Mouse (Mus musculus): ENCODE results near the gene Cox7a1.
"Not testable (repeated sequence)": the region's sequence is repeated elsewhere in the genome, so short reads cannot be mapped to it uniquely, and the experiment has no call there.

The Cox7a1 gene

DNA sequence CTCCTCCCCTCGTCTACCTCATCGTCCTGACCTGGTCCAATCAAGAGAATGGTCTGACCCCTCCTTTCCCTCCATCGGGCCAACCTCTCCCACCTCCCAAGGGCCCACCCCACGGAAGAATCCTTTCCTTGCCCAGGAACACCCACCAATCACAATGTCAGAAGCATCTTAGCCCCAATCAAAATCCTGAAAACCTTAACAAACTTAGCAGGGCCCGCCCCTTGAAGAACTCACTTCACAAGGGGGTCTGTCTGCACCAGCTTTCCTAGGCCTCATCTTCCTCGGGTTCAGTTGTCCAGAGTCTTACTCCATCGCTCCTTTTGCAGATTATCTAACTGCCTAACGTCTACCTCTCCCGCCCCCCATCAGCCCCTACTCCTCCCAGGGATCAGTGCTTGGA lies 9.1 kb downstream of the Cox7a1 start:
- no peak for DNase-seq (ENCODE audit: low read depth, low spot score)

GRCm38 (mm10) chr7:30193581-30194100 lies 9.7 kb downstream of the Cox7a1 start:
- DNase-seq (ENCODE audit: low read depth, low spot score), result peak; percentile 60

DNA sequence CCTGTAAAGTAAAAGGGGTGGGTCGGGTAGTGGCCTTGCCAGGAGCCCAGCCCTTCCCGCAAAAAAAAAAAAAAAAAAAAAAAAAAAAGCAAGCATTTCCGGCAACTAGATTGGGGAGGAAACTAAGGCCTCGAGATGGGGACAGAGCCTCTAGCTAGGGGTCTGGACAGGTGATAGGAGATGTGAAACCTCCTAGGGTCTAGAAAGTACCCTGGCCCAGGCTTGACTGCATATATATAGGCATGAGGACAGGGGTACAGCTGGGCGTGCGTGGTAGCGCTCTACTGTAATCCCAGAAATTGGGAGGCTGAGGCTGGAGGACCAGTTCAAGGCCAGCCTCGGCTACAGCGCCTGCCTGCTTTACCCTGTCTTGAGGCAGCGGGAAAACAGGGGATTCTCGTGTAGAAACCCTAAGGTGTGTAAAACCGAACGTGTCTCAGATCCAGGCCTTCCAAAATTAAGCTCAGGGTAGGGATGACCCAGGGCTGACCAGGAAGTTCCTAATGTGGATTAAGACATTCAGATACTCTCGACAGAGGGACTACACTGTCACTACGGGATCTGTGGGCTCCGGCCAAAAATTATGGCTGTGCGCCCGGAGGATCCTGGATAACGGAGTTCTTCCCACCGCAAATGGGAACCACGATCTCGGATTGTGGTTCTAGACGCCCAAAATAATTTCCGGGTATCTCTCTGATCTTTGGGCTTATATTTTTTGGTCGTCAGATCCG lies 10.3 kb downstream of the Cox7a1 start:
- DNase-seq (ENCODE audit: low read depth, low spot score), result no peak

- peak; percentile 98 for DNase-seq (ENCODE audit: low read depth, low spot score)
Measured at GRCm38 (mm10) chr7:30194884-30195283, 10.9 kb downstream of the Cox7a1 start.

GRCm38 (mm10) chr7:30195461-30195860 lies 11.5 kb downstream of the Cox7a1 start:
- no peak for DNase-seq (ENCODE audit: low read depth, low spot score)

- no peak for DNase-seq (ENCODE audit: low read depth, low spot score)
Measured at GRCm38 (mm10) chr7:30196171-30196570, 12.2 kb downstream of the Cox7a1 start.

- no peak for DNase-seq (ENCODE audit: low read depth, low spot score)
Measured at GRCm38 (mm10) chr7:30197592-30198129, 13.7 kb downstream of the Cox7a1 start.

DNA sequence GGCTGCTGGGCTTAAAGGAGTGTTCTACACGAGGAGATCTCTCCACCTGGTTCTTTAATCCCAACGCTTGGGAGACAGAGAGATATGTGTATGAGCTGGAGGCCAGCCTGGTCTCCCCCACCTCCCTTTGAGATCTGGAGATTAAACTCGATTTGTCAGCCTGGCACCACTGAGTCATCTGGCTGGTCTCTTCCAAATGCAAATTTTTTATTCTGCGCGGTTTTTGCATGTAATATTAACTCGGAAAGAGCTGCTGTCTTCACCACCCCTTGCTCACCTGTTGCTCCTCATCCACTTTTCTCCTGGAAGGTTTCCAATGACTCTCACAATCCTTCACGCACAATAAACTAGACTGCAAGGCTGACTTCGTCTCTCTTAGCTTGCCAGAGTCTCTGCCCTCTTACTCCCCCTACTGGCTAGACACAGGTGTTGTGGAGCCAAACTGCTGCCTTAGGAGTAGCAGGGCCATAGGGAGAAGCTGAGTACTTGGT lies 14.6 kb downstream of the Cox7a1 start, which contains the start of gene Capns1:
TSS of gene Capns1 (minus strand) at position 331 of the 491 bp plus-strand sequence.
- DNase-seq (ENCODE audit: low read depth, low spot score), result peak; percentile 78

GRCm38 (mm10) chr7:30199498-30200139 lies 15.7 kb downstream of the Cox7a1 start:
- DNase-seq (ENCODE audit: low read depth, low spot score), result no peak

- no peak for DNase-seq (ENCODE audit: low read depth, low spot score)
Measured at GRCm38 (mm10) chr7:30200200-30200599, 16.3 kb downstream of the Cox7a1 start.

DNA sequence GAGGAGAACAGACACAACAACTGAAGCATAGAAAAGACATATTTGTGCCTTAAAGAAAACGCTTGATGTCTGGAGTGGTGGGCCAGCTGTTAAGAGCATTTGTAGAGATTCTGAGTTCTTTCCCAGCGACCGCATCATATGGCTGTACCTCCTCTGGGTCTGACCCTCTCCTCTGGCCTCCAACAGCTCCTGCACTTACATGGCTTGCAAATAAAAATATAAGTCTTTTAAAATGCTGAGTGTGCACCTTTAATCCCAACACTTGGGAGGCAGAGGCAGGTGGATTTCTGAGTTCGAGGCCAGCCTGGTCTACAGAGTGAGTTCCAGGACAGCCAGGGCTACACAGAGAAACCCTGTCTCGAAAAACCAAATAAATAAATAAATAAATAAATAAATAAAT lies 16.7 kb downstream of the Cox7a1 start:
- not testable (repeated sequence) for DNase-seq (ENCODE audit: low read depth, low spot score)

DNA sequence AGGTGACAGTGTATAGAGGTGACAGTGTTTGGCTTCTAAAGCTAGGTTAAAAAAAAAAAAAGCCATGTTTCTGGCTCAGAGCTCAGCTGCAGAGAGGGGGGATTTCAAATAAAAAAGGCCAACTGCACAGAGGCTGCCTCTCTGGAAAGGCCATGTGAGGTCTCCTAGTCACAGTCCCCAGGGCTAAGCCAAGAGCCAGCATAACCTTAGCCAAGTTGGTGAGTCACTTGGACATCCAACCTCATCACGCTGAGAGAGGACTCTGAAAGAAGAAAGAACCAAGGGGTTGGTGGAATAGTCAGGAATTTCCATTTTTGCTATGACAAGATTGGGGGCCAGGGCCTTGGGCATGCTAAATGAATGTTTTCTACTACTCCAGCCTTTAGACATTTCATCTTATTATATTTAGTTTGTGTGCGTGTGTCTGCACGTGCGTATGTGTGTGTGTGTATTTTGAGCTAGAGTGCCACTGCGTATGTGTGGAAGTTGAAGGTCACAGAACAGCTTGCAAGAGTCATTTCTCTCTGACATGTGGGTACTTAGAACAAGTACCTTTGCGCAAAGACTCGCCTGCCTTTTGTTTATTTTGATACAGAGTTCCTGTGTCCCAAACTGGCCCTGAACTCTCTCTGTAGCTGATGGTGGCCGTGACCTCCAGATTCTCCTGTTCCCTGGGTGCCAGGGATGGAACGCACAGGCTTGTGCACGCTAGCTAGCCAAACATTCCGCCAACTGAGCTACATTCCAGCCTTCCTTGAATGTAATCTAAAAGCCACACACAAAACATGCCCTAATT lies 19.1 kb downstream of the Cox7a1 start:
- DNase-seq (ENCODE audit: low read depth, low spot score), result peak; percentile 89

GRCm38 (mm10) chr7:30204380-30204779 lies 20.4 kb downstream of the Cox7a1 start:
- DNase-seq (ENCODE audit: low read depth, low spot score), result no peak

GRCm38 (mm10) chr7:30205383-30205782 lies 21.4 kb downstream of the Cox7a1 start:
- DNase-seq (ENCODE audit: low read depth, low spot score), result peak; percentile 70

DNA sequence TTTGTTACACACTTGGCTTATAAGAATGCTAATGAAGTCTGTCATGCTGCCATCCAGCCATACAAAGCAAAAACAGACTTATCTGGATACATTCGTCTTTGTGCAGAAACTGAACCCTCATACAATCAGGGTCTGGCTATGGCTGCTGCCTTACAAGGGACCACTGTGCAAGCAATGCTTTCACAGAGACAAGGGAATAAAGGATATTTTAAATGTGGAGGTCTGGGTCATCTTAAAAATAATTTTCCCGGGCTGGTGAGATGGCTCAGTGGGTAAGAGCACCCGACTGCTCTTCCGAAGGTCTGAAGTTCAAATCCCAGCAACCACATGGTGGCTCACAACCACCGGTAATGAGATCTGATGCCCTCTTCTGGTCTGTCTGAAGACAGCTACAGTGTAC lies 22.4 kb downstream of the Cox7a1 start:
- DNase-seq (ENCODE audit: low read depth, low spot score), result not testable (repeated sequence)

- no peak for DNase-seq (ENCODE audit: low read depth, low spot score)
Measured at GRCm38 (mm10) chr7:30211025-30211424, 27.1 kb downstream of the Cox7a1 start.

- no peak for DNase-seq (ENCODE audit: low read depth, low spot score)
Measured at GRCm38 (mm10) chr7:30213881-30214280, 29.9 kb downstream of the Cox7a1 start.

- no peak for DNase-seq (ENCODE audit: low read depth, low spot score)
Measured at GRCm38 (mm10) chr7:30215875-30216274, 31.9 kb downstream of the Cox7a1 start.

- DNase-seq (ENCODE audit: low read depth, low spot score), result peak; percentile 87
Measured at GRCm38 (mm10) chr7:30216723-30217151, 32.8 kb downstream of the Cox7a1 start.

DNA sequence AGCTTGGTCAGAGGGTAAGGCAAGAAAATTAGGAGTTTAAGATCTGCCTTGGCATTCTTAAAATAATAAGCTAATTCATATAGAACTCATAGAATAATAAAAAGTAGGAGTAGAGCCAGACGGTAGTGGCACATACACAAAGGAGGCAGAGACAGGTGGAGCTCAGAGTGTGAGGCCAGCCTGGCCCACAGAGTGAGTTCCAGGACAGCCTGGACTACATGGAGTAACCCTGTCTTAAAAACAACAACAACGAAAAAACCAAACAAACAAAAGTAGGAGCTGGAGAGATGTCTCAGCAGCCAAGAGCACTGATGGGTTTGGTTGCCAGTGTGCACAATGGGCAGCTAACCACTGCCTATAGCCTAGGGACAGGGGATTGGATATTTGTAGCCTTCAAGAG lies 33.3 kb downstream of the Cox7a1 start:
- no peak for DNase-seq (ENCODE audit: low read depth, low spot score)

GRCm38 (mm10) chr7:30219293-30220007 lies 35.5 kb downstream of the Cox7a1 start:
- peak; percentile 55 for DNase-seq (ENCODE audit: low read depth, low spot score)
